Comparison of ENCODE assay signal across 8 mouse cellular contexts in the genomic region with DNA sequence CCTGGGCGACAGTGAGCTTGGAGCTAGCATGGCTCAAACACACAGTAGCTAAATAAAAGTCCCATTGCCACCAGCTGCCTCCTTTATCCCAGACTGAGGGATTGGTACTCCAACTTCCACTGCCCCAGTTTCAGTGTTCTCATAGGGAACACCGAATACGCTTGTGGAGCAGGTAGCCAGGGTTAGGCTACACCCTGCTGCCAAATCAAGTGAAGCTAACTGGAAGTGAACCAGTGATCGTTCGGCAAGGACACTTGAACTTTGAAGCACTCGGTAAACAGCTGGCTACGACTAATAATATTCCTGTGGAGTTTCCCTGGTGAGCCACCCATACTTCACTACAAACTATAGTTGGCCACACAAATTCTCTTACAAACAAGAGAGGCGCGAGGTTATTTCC. TPM values are rescaled to one million over a fixed set of nuclear protein-coding genes. Genes with fewer than 3 reads are reported as not detected.
DNase-seq lines count a peak whose midpoint lies in the region; ATAC-seq and TF ChIP-seq lines count a peak whose summit lies in the region.

No protein-coding gene starts in this region.

- TF ChIP-seq CTCF in kidney, postnatal 0 days (IDR thresholded peaks at IDR 0.05; ENCODE audit: low read depth) = no peak

- H3K9me3 ChIP-seq in forebrain, embryonic 11.5 days (ENCODE audit: control insufficient read depth, low read length) = no peaks in the 10 kb centered on the region
- H3K9me3 ChIP-seq in kidney, postnatal 0 days (replicated peaks; ENCODE audit: low read length) = no peaks in the 10 kb centered on the region
- H3K9me3 ChIP-seq in midbrain, embryonic 11.5 days (ENCODE audit: control insufficient read depth, low read length) = no peaks in the 10 kb centered on the region

- 0 out of 2 replicates have a peak overlapping the region, but pooled peaks have one; percentile 88 for H3K4me2 ChIP-seq in forebrain, embryonic 11.5 days (ENCODE audit: low read depth, low read length, severe bottlenecking)
- peak overlapping the region; percentile 88 for H3K4me2 ChIP-seq in kidney, postnatal 0 days (ENCODE audit: low read length)
- peak overlapping the region; percentile 3; the same call in 1 of the 2 replicates for H3K4me2 ChIP-seq in midbrain, embryonic 11.5 days

- 90% methylated on average over 9 of the region's 9 CpGs for WGBS in forebrain, embryonic 11.5 days
- WGBS in kidney, postnatal 0 days = 70% methylated on average over 9 of the region's 9 CpGs
- 88% methylated on average over 9 of the region's 9 CpGs for WGBS in midbrain, embryonic 11.5 days

- peak; percentile 5 to 27 for DNase-seq in gastrocnemius, adult 8-10 months (ENCODE audit: low spot score in 2 of 2)
- DNase-seq in gastrocnemius, postnatal 14 days = no peak
- no peak for DNase-seq in forebrain, embryonic 11.5 days (ENCODE audit: low spot score)
- no peak for DNase-seq in kidney, postnatal 0 days (ENCODE audit: low spot score)
- peak; percentile 49 for DNase-seq in midbrain, embryonic 11.5 days (ENCODE audit: low spot score, missing footprints)
- DNase-seq in cerebellum, adult 11 months = no peak
- no peak for DNase-seq in urinary bladder, postnatal 10 days (ENCODE audit: low spot score)

- intact Hi-C loops in gastrocnemius, postnatal 14 days (cut with DNase I; ENCODE audit: low total_unique reads) = no loop called here

- H3K4me3 ChIP-seq in forebrain, embryonic 11.5 days (ENCODE audit: low read depth, low read length) = no peak overlapping the region; the same call in 1 of the 2 replicates
- peak overlapping the region; percentile 98; the same call in 1 of the 2 replicates for H3K4me3 ChIP-seq in kidney, postnatal 0 days (replicated peaks; ENCODE audit: low read depth, low read length)
- no peak overlapping the region for H3K4me3 ChIP-seq in midbrain, embryonic 11.5 days (ENCODE audit: low read depth, low read length)

- no peak overlapping the region for H3K27ac ChIP-seq in forebrain, embryonic 11.5 days (ENCODE audit: low read depth, low read length)
- no peak overlapping the region for H3K27ac ChIP-seq in kidney, postnatal 0 days
- H3K27ac ChIP-seq in midbrain, embryonic 11.5 days (ENCODE audit: low read depth, low read length) = no peak overlapping the region

- no peak overlapping the region; the same call in 1 of the 2 replicates for H3K9ac ChIP-seq in forebrain, embryonic 11.5 days (ENCODE audit: low read length)
- H3K9ac ChIP-seq in kidney, postnatal 0 days (ENCODE audit: low read depth, low read length) = peak overlapping the region; percentile 88; the same call in 1 of the 2 replicates
- H3K9ac ChIP-seq in midbrain, embryonic 11.5 days (ENCODE audit: low read length) = no peak overlapping the region

- no peak for ATAC-seq in forebrain, embryonic 11.5 days (replicated peaks; ENCODE audit: low FRiP score)
- no peak for ATAC-seq in kidney, postnatal 0 days (replicated peaks; ENCODE audit: low FRiP score, low read depth)
- no peak for ATAC-seq in midbrain, embryonic 11.5 days (ENCODE audit: low FRiP score)
- no peak for ATAC-seq in cerebellum, adult (ENCODE audit: insufficient number of reproducible peaks, low FRiP score, low TSS enrichment)

- H3K27me3 ChIP-seq in forebrain, embryonic 11.5 days (ENCODE audit: control insufficient read depth, insufficient read depth, low read length) = no peaks in the 10 kb centered on the region
- no peaks in the 10 kb centered on the region for H3K27me3 ChIP-seq in kidney, postnatal 0 days (ENCODE audit: insufficient read depth, low read length)
- H3K27me3 ChIP-seq in midbrain, embryonic 11.5 days (ENCODE audit: control insufficient read depth, insufficient read depth, low read length) = no peaks in the 10 kb centered on the region

- peaks cover 6% of the 10 kb centered on the region; the same call in 1 of the 2 replicates for H3K4me1 ChIP-seq in forebrain, embryonic 11.5 days (replicated peaks; ENCODE audit: control insufficient read depth, insufficient read depth, low read length)
- peaks cover 20% of the 10 kb centered on the region for H3K4me1 ChIP-seq in kidney, postnatal 0 days (replicated peaks; ENCODE audit: insufficient read depth, low read length)
- peaks cover 11% of the 10 kb centered on the region; the same call in 1 of the 2 replicates for H3K4me1 ChIP-seq in midbrain, embryonic 11.5 days (ENCODE audit: control insufficient read depth, insufficient read depth, low read length)

- no peaks in the 10 kb centered on the region for H3K36me3 ChIP-seq in forebrain, embryonic 11.5 days (ENCODE audit: control insufficient read depth, insufficient read depth, low read length)
- no peaks in the 10 kb centered on the region for H3K36me3 ChIP-seq in kidney, postnatal 0 days (ENCODE audit: insufficient read depth, low read length)
- no peaks in the 10 kb centered on the region for H3K36me3 ChIP-seq in midbrain, embryonic 11.5 days (ENCODE audit: control insufficient read depth, insufficient read depth, low read length)

RNA-seq across cellular contexts. Expression of a gene that starts 1.6 kb away (rescaled TPM):
- total RNA-seq in gastrocnemius, adult 8-10 months (2022) = 10 to 100 TPM; 11.0 to 14.8 (median 14.1) TPM
- total RNA-seq in gastrocnemius, postnatal 14 days (2021) = 10 to 100 TPM in 1 of 2 experiments, 1 to 10 TPM in 1; 8.7 to 12.4 TPM
- polyA plus RNA-seq in forebrain, embryonic 11.5 days (2014; fragmentation: Nextera tagmentation; extraction: Ambion mirVana) = 42.0 and 44.3 TPM in 2 replicates
- polyA plus RNA-seq in kidney, postnatal 0 days (2015; fragmentation: Nextera tagmentation; extraction: Ambion mirVana) = 38.1 and 39.4 TPM in 2 replicates
- polyA plus RNA-seq in midbrain, embryonic 11.5 days (2014; fragmentation: Nextera tagmentation; extraction: Ambion mirVana) = 43.6 and 51.1 TPM in 2 replicates

Comparison
In these comparisons a context has a peak if more than half of its experiments do, and no peak if none do; other contexts are left out.
1. DNase-seq: peak in gastrocnemius, adult 8-10 months (2 of 2) and midbrain, embryonic 11.5 days (single experiment); none in gastrocnemius, postnatal 14 days (single experiment), forebrain, embryonic 11.5 days (single experiment), kidney, postnatal 0 days (single experiment), cerebellum, adult 11 months (single experiment) and urinary bladder, postnatal 10 days (single experiment).
2. H3K4me2 ChIP-seq: peak in every context shown above with its lines; median percentile 88 in forebrain, embryonic 11.5 days; 88 in kidney, postnatal 0 days; 3 in midbrain, embryonic 11.5 days.